Mouse (Mus musculus) embryonic fibroblast, embryonic 13.5 days (primary cell): ENCODE results near the gene Ascl5.

Experiments used
- CTCF ChIP-seq: IDR thresholded peaks from 2 replicates; pipeline ENCODE4 v1.5.1; 2011; ENCODE audit warnings: mild to moderate bottlenecking, control low read depth, low read length, moderate library complexity, borderline replicate concordance; ENCODE audit not compliant: insufficient read depth
- POLR2A ChIP-seq: IDR thresholded peaks from 2 replicates; pipeline ENCODE4 v1.6.1; 2011; ENCODE audit warnings: low read depth, mild to moderate bottlenecking, control low read depth, low read length, moderate library complexity

GRCm38 (mm10) chr1:136085988-136086685 is 35.5 kb downstream of the Ascl5 start:
- TF ChIP-seq POLR2A: no peak
- TF ChIP-seq CTCF: no peak
